Mouse (Mus musculus) neural tube, embryonic 11.5 days (tissue): ENCODE results near the gene Wdr61. TPM values are rescaled to one million over a fixed set of nuclear protein-coding genes. Genes with fewer than 3 reads are reported as not detected.

ENCODE experiments used
- ATAC-seq: fragments of 200-750 bp; cut with Nextera tagmentation; 2 replicates; pipeline ENCODE4 v1.8.0; 2017; ENCODE audit warnings: moderate number of reproducible peaks, mild to moderate bottlenecking, moderate TSS enrichment, moderate library complexity; ENCODE audit not compliant: insufficient read depth, low FRiP score, low TSS enrichment
- DNase-seq: peaks from one replicate; pipeline ENCODE4 v3.0.0-alpha.2; 2015; ENCODE audit warnings: low spot score
- H3K27ac ChIP-seq: fragments of 300-500 bp; sonication (generic); 2 replicates; pipeline ENCODE4 v1.5.1; 2014; ENCODE audit warnings: low read depth, mild to moderate bottlenecking, low read length
- H3K27me3 ChIP-seq: fragments of 300-500 bp; sonication (generic); 2 replicates; pipeline ENCODE4 v1.6.1; 2014; ENCODE audit warnings: mild to moderate bottlenecking, low read length, mixed read lengths; ENCODE audit not compliant: control insufficient read depth, insufficient read depth
- H3K36me3 ChIP-seq: fragments of 300-500 bp; sonication (generic); 2 replicates; pipeline ENCODE4 v1.6.1; 2014; ENCODE audit warnings: mild to moderate bottlenecking, low read length, moderate library complexity, mixed read lengths; ENCODE audit not compliant: control insufficient read depth, insufficient read depth
- H3K4me1 ChIP-seq: fragments of 300-500 bp; sonication (generic); 2 replicates; pipeline ENCODE4 v1.6.1; 2014; ENCODE audit warnings: low read length, mixed read lengths; ENCODE audit not compliant: control insufficient read depth, insufficient read depth
- H3K4me2 ChIP-seq: fragments of 300-500 bp; sonication (generic); 2 replicates; pipeline ENCODE4 v1.6.1; 2014; ENCODE audit warnings: low read depth, mild to moderate bottlenecking, moderate library complexity
- H3K4me3 ChIP-seq: fragments of 300-500 bp; sonication (generic); 2 replicates; pipeline ENCODE4 v1.5.1; 2014; ENCODE audit warnings: low read depth, low read length
- H3K9ac ChIP-seq: fragments of 300-500 bp; sonication (generic); 2 replicates; pipeline ENCODE4 v1.6.1; 2014; ENCODE audit warnings: mild to moderate bottlenecking, low read length
- H3K9me3 ChIP-seq: fragments of 300-500 bp; sonication (generic); 2 replicates; pipeline ENCODE4 v1.6.1; 2016; ENCODE audit warnings: low read length; ENCODE audit not compliant: control insufficient read depth
- WGBS: fragments of 180-500 bp; shearing (Covaris S2); extraction: QIAGEN DNeasy Blood & Tissue Kit; methylation state at CpG from one replicate; pipeline ENCODE4 v1.1.7; 2014; 5-methylcytosine and 5-hydroxymethylcytosine counted together
- polyA plus RNA-seq: library from polyadenylated mRNA; unstranded; fragments of >200 nt; fragmentation: Nextera tagmentation; extraction: Ambion mirVana; gene quantifications from 2 replicates; pipeline ENCODE4 v1.2.1, GENCODE M21; 2014

The Wdr61 gene
- polyA plus RNA-seq, result 145 and 147 TPM in 2 replicates

- 1% methylated on average over 32 of the region's 32 CpGs for WGBS
- 0 out of 2 replicates have a peak, but pooled peaks cover 2% of the 10 kb centered on the region for H3K4me1 ChIP-seq
- DNase-seq, result peak; percentile 97
These were observed at the start of gene Wdr61 for GRCm38 (mm10) chr9:54733921-54734638. Wdr61 (minus strand) TSS chr9:54734519.

GRCm38 (mm10) chr9:54784003-54784402, 49.7 kb upstream of the Wdr61 start:
- H3K4me2 ChIP-seq, result no peak overlapping the region
- no peak for ATAC-seq
- no peak overlapping the region for H3K4me3 ChIP-seq
- no peaks in the 10 kb centered on the region for H3K4me1 ChIP-seq
- H3K36me3 ChIP-seq, result no peaks in the 10 kb centered on the region
- H3K9me3 ChIP-seq, result no peaks in the 10 kb centered on the region
- WGBS, result 47% methylated on average over 3 of the region's 3 CpGs
- no peak overlapping the region for H3K27ac ChIP-seq
- H3K27me3 ChIP-seq, result no peaks in the 10 kb centered on the region
- DNase-seq, result peak; percentile 20
- H3K9ac ChIP-seq, result no peak overlapping the region

More at GRCm38 (mm10) chr9:54733921-54734638, at the start of gene Wdr61:
- no peaks in the 10 kb centered on the region for H3K27me3 ChIP-seq
- no peaks in the 10 kb centered on the region for H3K36me3 ChIP-seq
- no peak within 1 kb of the TSS for H3K27ac ChIP-seq
- no peaks in the 10 kb centered on the region for H3K9me3 ChIP-seq
- peak within 1 kb of the TSS; percentile 54 for H3K4me3 ChIP-seq
- ATAC-seq, result peak; percentile 90
- H3K9ac ChIP-seq, result peak within 1 kb of the TSS; percentile 62
- peak within 1 kb of the TSS; percentile 57 for H3K4me2 ChIP-seq

- 72% methylated on average over 15 of the region's 15 CpGs for WGBS
These were observed 48.2 kb upstream of the Wdr61 start for GRCm38 (mm10) chr9:54782504-54782903.

GRCm38 (mm10) chr9:54779280-54779679, 45.0 kb upstream of the Wdr61 start:
- H3K4me3 ChIP-seq, result no peak overlapping the region
- no peak overlapping the region for H3K9ac ChIP-seq
- 89% methylated on average over 8 of the region's 8 CpGs for WGBS
- H3K4me2 ChIP-seq, result no peak overlapping the region
- no peaks in the 10 kb centered on the region for H3K4me1 ChIP-seq
- DNase-seq (no peak), ATAC-seq (no peak)
- no peak overlapping the region for H3K27ac ChIP-seq
- no peaks in the 10 kb centered on the region for H3K9me3 ChIP-seq
- H3K36me3 ChIP-seq, result no peaks in the 10 kb centered on the region
- no peaks in the 10 kb centered on the region for H3K27me3 ChIP-seq

More at GRCm38 (mm10) chr9:54782504-54782903, 48.2 kb upstream of the Wdr61 start:
- Histone ChIP-seq H3K27me3 (no peaks in the 10 kb centered on the region), H3K9me3 (no peaks in the 10 kb centered on the region), H3K27ac (no peak overlapping the region), H3K4me1 (no peaks in the 10 kb centered on the region), H3K4me2 (no peak overlapping the region), H3K9ac (no peak overlapping the region), H3K36me3 (no peaks in the 10 kb centered on the region), H3K4me3 (no peak overlapping the region)
- no peak for ATAC-seq
- DNase-seq, result no peak

- WGBS, result 95% methylated on average over 13 of the region's 13 CpGs
- H3K27ac ChIP-seq, result no peak overlapping the region
- ATAC-seq, result no peak
These were observed 42.2 kb upstream of the Wdr61 start for GRCm38 (mm10) chr9:54776451-54776982.

GRCm38 (mm10) chr9:54770140-54770780, 35.9 kb upstream of the Wdr61 start:
- H3K4me3 ChIP-seq, result no peak overlapping the region
- no peak overlapping the region for H3K9ac ChIP-seq

More at GRCm38 (mm10) chr9:54776451-54776982, 42.2 kb upstream of the Wdr61 start:
- Histone ChIP-seq H3K4me2 (no peak overlapping the region), H3K9me3 (no peaks in the 10 kb centered on the region), H3K4me3 (no peak overlapping the region), H3K9ac (no peak overlapping the region), H3K27me3 (no peaks in the 10 kb centered on the region), H3K4me1 (no peaks in the 10 kb centered on the region), H3K36me3 (no peaks in the 10 kb centered on the region)
- DNase-seq, result no peak

GRCm38 (mm10) chr9:54765336-54766085, 31.2 kb upstream of the Wdr61 start:
- Histone ChIP-seq H3K27me3 (peaks cover 24% of the 10 kb centered on the region), H3K4me2 (peak overlapping the region; percentile 69), H3K27ac (no peak overlapping the region), H3K4me3 (peak overlapping the region; percentile 41), H3K36me3 (no peaks in the 10 kb centered on the region), H3K4me1 (peaks cover 26% of the 10 kb centered on the region), H3K9ac (peak overlapping the region; percentile 53), H3K9me3 (no peaks in the 10 kb centered on the region)
- DNase-seq, result peak; percentile 63
- under 1% methylated on average over 41 of the region's 41 CpGs for WGBS
- no peak for ATAC-seq

More at GRCm38 (mm10) chr9:54770140-54770780, 35.9 kb upstream of the Wdr61 start:
- no peak for ATAC-seq
- Histone ChIP-seq H3K36me3 (no peaks in the 10 kb centered on the region), H3K27me3 (peaks cover 7% of the 10 kb centered on the region), H3K4me1 (peaks cover 18% of the 10 kb centered on the region), H3K4me2 (0 out of 2 replicates have a peak overlapping the region, but pooled peaks have one; percentile 5), H3K27ac (peak overlapping the region; percentile 36), H3K9me3 (no peaks in the 10 kb centered on the region)
- WGBS, result 29% methylated on average over 11 of the region's 11 CpGs
- DNase-seq, result no peak

- peak; percentile 53; the same call in 1 of the 2 replicates for ATAC-seq
- under 1% methylated on average over 45 of the region's 45 CpGs for WGBS
- Histone ChIP-seq H3K27me3 (peaks cover 24% of the 10 kb centered on the region), H3K4me3 (peak within 1 kb of the TSS; percentile 41), H3K4me2 (peak within 1 kb of the TSS; percentile 69), H3K36me3 (no peaks in the 10 kb centered on the region), H3K4me1 (peaks cover 22% of the 10 kb centered on the region), H3K27ac (no peak within 1 kb of the TSS), H3K9ac (peak within 1 kb of the TSS; percentile 53), H3K9me3 (no peaks in the 10 kb centered on the region)
- peak; percentile 75 for DNase-seq
These were observed 30.4 kb upstream of the Wdr61 start, which contains the start of gene Crabp1 for GRCm38 (mm10) chr9:54764561-54765217. Crabp1 (plus strand) TSS chr9:54764748.
